Mouse (Mus musculus): ENCODE data around the gene Ropn1l. TPM values are rescaled to one million over a fixed set of nuclear protein-coding genes. Genes with fewer than 3 reads are reported as not detected.

Ropn1l gene
- total and polyA plus RNA-seq, 3 experiments: 0.90 to 1.5 (median 1.1) TPM

DNA sequence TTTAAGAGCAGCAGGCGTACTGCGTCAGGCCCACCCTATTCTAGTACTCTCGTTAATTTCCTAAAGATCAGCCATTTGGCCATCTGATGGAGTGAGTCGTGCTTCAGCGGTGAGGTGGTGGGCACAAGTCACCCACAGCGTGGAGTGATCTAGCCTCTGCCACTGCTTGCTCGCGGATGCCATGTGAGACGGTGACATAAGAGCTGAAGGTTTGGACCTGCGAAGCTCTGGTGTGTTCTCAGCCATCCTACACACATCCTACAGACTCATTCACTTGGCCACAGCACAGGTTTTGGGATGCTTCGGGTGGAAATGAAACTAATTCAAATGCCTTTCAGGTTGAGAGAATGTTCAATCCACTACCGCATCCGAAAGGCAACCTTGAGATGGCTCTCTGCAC is 54.8 kb downstream of the Ropn1l start:
- H3K4me3 ChIP-seq (ENCODE audit: low read depth, low read length): no peak overlapping the region
- DNase-seq (ENCODE audit: low spot score) (no peak), ATAC-seq (ENCODE audit: extremely low read depth, insufficient number of reproducible peaks, low FRiP score, poor library complexity, severe bottlenecking) (no peak)
- H3K4me1 ChIP-seq (ENCODE audit: insufficient read depth, low read depth, low read length): peaks cover 7% of the 10 kb centered on the region
- no peaks in the 10 kb centered on the region for H3K9me3 ChIP-seq (replicated peaks)
- no peaks in the 10 kb centered on the region for H3K36me3 ChIP-seq (replicated peaks)
- TF ChIP-seq POLR2AphosphoS5 (IDR thresholded peaks at IDR 0.05; ENCODE audit: insufficient replicate concordance, low read depth, low read length) (no peak), TAL1 (conservative IDR thresholded peaks at IDR 0.05; ENCODE audit: low read depth, low read length) (no peak), CTCF (IDR thresholded peaks at IDR 0.05; ENCODE audit: low read depth, low read length) (no peak), GATA2 (IDR thresholded peaks at IDR 0.05; ENCODE audit: borderline replicate concordance, low read depth, low read length) (no peak), GATA1 (IDR thresholded peaks at IDR 0.05; ENCODE audit: borderline replicate concordance, low read length) (no peak)
- peaks cover 45% of the 10 kb centered on the region for H3K27me3 ChIP-seq (ENCODE audit: insufficient read depth, low read length)

- no peaks in the 10 kb centered on the region for H3K9me3 ChIP-seq (replicated peaks)
- TF ChIP-seq GATA1 (IDR thresholded peaks at IDR 0.05; ENCODE audit: borderline replicate concordance, low read length) (no peak), POLR2AphosphoS5 (IDR thresholded peaks at IDR 0.05; ENCODE audit: insufficient replicate concordance, low read depth, low read length) (no peak), CTCF (IDR thresholded peaks at IDR 0.05; ENCODE audit: low read depth, low read length) (no peak), TAL1 (conservative IDR thresholded peaks at IDR 0.05; ENCODE audit: low read depth, low read length) (no peak), GATA2 (IDR thresholded peaks at IDR 0.05; ENCODE audit: borderline replicate concordance, low read depth, low read length) (no peak)
- DNase-seq (ENCODE audit: low spot score): no peak
- H3K27me3 ChIP-seq (ENCODE audit: insufficient read depth, low read length): peaks cover 35% of the 10 kb centered on the region
- H3K36me3 ChIP-seq (replicated peaks): no peaks in the 10 kb centered on the region
- peaks cover 5% of the 10 kb centered on the region for H3K4me1 ChIP-seq (ENCODE audit: insufficient read depth, low read depth, low read length)
- no peak overlapping the region for H3K4me3 ChIP-seq (ENCODE audit: low read depth, low read length)
- ATAC-seq (ENCODE audit: extremely low read depth, insufficient number of reproducible peaks, low FRiP score, poor library complexity, severe bottlenecking): no peak
These were observed 56.2 kb downstream of the Ropn1l start for GRCm38 (mm10) chr15:31397379-31397778.

- H3K4me3 ChIP-seq (ENCODE audit: low read depth, low read length): no peak overlapping the region
- ATAC-seq (ENCODE audit: extremely low read depth, insufficient number of reproducible peaks, low FRiP score, poor library complexity, severe bottlenecking): no peak
- no peak for TF ChIP-seq TAL1 (conservative IDR thresholded peaks at IDR 0.05; ENCODE audit: low read depth, low read length)
- no peak for TF ChIP-seq GATA1 (IDR thresholded peaks at IDR 0.05; ENCODE audit: borderline replicate concordance, low read length)
- TF ChIP-seq POLR2AphosphoS5 (IDR thresholded peaks at IDR 0.05; ENCODE audit: insufficient replicate concordance, low read depth, low read length): no peak
- no peak for TF ChIP-seq GATA2 (IDR thresholded peaks at IDR 0.05; ENCODE audit: borderline replicate concordance, low read depth, low read length)
- TF ChIP-seq CTCF (IDR thresholded peaks at IDR 0.05; ENCODE audit: low read depth, low read length): no peak
These were observed 56.8 kb downstream of the Ropn1l start for GRCm38 (mm10) chr15:31396755-31397154.

DNA sequence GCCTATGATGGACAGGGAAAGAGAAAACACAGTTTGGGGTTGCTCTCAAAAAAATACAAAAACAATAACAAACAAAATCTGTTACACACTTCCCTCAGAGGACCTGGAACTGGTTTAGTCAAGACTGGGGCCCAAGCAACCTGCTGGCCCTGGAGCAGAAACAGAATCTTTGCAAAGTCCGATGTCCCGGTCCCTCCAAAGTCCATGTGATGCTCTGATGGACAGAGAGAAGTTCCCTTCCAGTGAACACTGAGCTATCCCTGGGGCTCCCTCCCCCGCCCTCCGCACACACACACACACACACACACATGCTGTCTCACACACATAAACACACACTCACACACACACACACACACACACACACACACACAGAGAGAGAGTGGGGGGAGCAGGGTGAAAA is 57.6 kb downstream of the Ropn1l start:
- Histone ChIP-seq H3K4me1 (ENCODE audit: insufficient read depth, low read depth, low read length) (peaks cover 4% of the 10 kb centered on the region), H3K27me3 (ENCODE audit: insufficient read depth, low read length) (peaks cover 27% of the 10 kb centered on the region), H3K9me3 (replicated peaks) (no peaks in the 10 kb centered on the region), H3K36me3 (replicated peaks) (no peaks in the 10 kb centered on the region), H3K4me3 (ENCODE audit: low read depth, low read length) (no peak overlapping the region)
- ATAC-seq (ENCODE audit: extremely low read depth, insufficient number of reproducible peaks, low FRiP score, poor library complexity, severe bottlenecking): no peak
- DNase-seq (ENCODE audit: low spot score): no peak
- TF ChIP-seq GATA1 (IDR thresholded peaks at IDR 0.05; ENCODE audit: borderline replicate concordance, low read length) (no peak), GATA2 (IDR thresholded peaks at IDR 0.05; ENCODE audit: borderline replicate concordance, low read depth, low read length) (no peak), CTCF (IDR thresholded peaks at IDR 0.05; ENCODE audit: low read depth, low read length) (no peak), POLR2AphosphoS5 (IDR thresholded peaks at IDR 0.05; ENCODE audit: insufficient replicate concordance, low read depth, low read length) (no peak), TAL1 (conservative IDR thresholded peaks at IDR 0.05; ENCODE audit: low read depth, low read length) (no peak)

More at GRCm38 (mm10) chr15:31396755-31397154, 56.8 kb downstream of the Ropn1l start:
- Histone ChIP-seq H3K9me3 (replicated peaks) (no peaks in the 10 kb centered on the region), H3K27me3 (ENCODE audit: insufficient read depth, low read length) (peaks cover 31% of the 10 kb centered on the region), H3K36me3 (replicated peaks) (no peaks in the 10 kb centered on the region), H3K4me1 (ENCODE audit: insufficient read depth, low read depth, low read length) (peaks cover 5% of the 10 kb centered on the region)
- no peak for DNase-seq (ENCODE audit: low spot score)

GRCm38 (mm10) chr15:31393402-31393801 is 60.1 kb downstream of the Ropn1l start:
- Histone ChIP-seq H3K4me3 (ENCODE audit: low read depth, low read length) (no peak overlapping the region), H3K9me3 (replicated peaks) (no peaks in the 10 kb centered on the region), H3K36me3 (replicated peaks) (no peaks in the 10 kb centered on the region), H3K27me3 (ENCODE audit: insufficient read depth, low read length) (peaks cover 18% of the 10 kb centered on the region), H3K4me1 (ENCODE audit: insufficient read depth, low read depth, low read length) (0 out of 2 replicates have a peak, but pooled peaks cover 2% of the 10 kb centered on the region)
- no peak for TF ChIP-seq CTCF (IDR thresholded peaks at IDR 0.05; ENCODE audit: low read depth, low read length)
- no peak for TF ChIP-seq POLR2AphosphoS5 (IDR thresholded peaks at IDR 0.05; ENCODE audit: insufficient replicate concordance, low read depth, low read length)
- TF ChIP-seq TAL1 (conservative IDR thresholded peaks at IDR 0.05; ENCODE audit: low read depth, low read length): no peak
- TF ChIP-seq GATA1 (IDR thresholded peaks at IDR 0.05; ENCODE audit: borderline replicate concordance, low read length): no peak
- no peak for TF ChIP-seq GATA2 (IDR thresholded peaks at IDR 0.05; ENCODE audit: borderline replicate concordance, low read depth, low read length)
- no peak for DNase-seq (ENCODE audit: low spot score)
- ATAC-seq (ENCODE audit: extremely low read depth, insufficient number of reproducible peaks, low FRiP score, poor library complexity, severe bottlenecking): no peak

GRCm38 (mm10) chr15:31392705-31393104 is 60.8 kb downstream of the Ropn1l start:
- no peak overlapping the region for H3K4me3 ChIP-seq (ENCODE audit: low read depth, low read length)
- no peak for ATAC-seq (ENCODE audit: extremely low read depth, insufficient number of reproducible peaks, low FRiP score, poor library complexity, severe bottlenecking)

More at GRCm38 (mm10) chr15:31392705-31393104, 60.8 kb downstream of the Ropn1l start:
- Histone ChIP-seq H3K36me3 (replicated peaks) (no peaks in the 10 kb centered on the region), H3K4me1 (ENCODE audit: insufficient read depth, low read depth, low read length) (0 out of 2 replicates have a peak, but pooled peaks cover 2% of the 10 kb centered on the region), H3K27me3 (ENCODE audit: insufficient read depth, low read length) (peaks cover 16% of the 10 kb centered on the region), H3K9me3 (replicated peaks) (no peaks in the 10 kb centered on the region)
- no peak for DNase-seq (ENCODE audit: low spot score)
- TF ChIP-seq TAL1 (conservative IDR thresholded peaks at IDR 0.05; ENCODE audit: low read depth, low read length) (no peak), POLR2AphosphoS5 (IDR thresholded peaks at IDR 0.05; ENCODE audit: insufficient replicate concordance, low read depth, low read length) (no peak), CTCF (IDR thresholded peaks at IDR 0.05; ENCODE audit: low read depth, low read length) (no peak), GATA2 (IDR thresholded peaks at IDR 0.05; ENCODE audit: borderline replicate concordance, low read depth, low read length) (no peak), GATA1 (IDR thresholded peaks at IDR 0.05; ENCODE audit: borderline replicate concordance, low read length) (no peak)

Data from G1E (cell line).